Mouse (Mus musculus): ENCODE measurements around the gene Lrrfip1.

The Lrrfip1 gene

GRCm38 (mm10) chr1:90999911-91000601 is 1.5 kb downstream of the Lrrfip1 start:
- DNase-seq: no peak

GRCm38 (mm10) chr1:91001101-91001500 is 2.6 kb downstream of the Lrrfip1 start:
- no peak for DNase-seq

- DNase-seq: no peak
Observed at GRCm38 (mm10) chr1:91001871-91002539, 3.5 kb downstream of the Lrrfip1 start.

GRCm38 (mm10) chr1:91002641-91003040 is 4.1 kb downstream of the Lrrfip1 start:
- DNase-seq: no peak

- no peak for DNase-seq
Observed at GRCm38 (mm10) chr1:91003522-91004253, 5.2 kb downstream of the Lrrfip1 start.

GRCm38 (mm10) chr1:91006037-91006436 is 7.5 kb downstream of the Lrrfip1 start:
- DNase-seq: no peak

- DNase-seq: no peak
Observed at GRCm38 (mm10) chr1:91006708-91007107, 8.2 kb downstream of the Lrrfip1 start.

GRCm38 (mm10) chr1:91008147-91008682 is 9.7 kb downstream of the Lrrfip1 start:
- DNase-seq: no peak

GRCm38 (mm10) chr1:91008746-91009145 is 10.2 kb downstream of the Lrrfip1 start:
- no peak for DNase-seq

GRCm38 (mm10) chr1:91009266-91009665 is 10.7 kb downstream of the Lrrfip1 start:
- DNase-seq: no peak

GRCm38 (mm10) chr1:91010216-91010615 is 11.7 kb downstream of the Lrrfip1 start:
- DNase-seq: no peak

GRCm38 (mm10) chr1:91010716-91011115 is 12.2 kb downstream of the Lrrfip1 start:
- no peak for DNase-seq

GRCm38 (mm10) chr1:91011336-91011735 is 12.8 kb downstream of the Lrrfip1 start:
- DNase-seq: no peak

GRCm38 (mm10) chr1:91013803-91014202 is 15.3 kb downstream of the Lrrfip1 start:
- no peak for DNase-seq

- no peak for DNase-seq
Observed at GRCm38 (mm10) chr1:91015571-91015970, 17.0 kb downstream of the Lrrfip1 start.

- no peak for DNase-seq
Observed at GRCm38 (mm10) chr1:91017111-91017758, 18.7 kb downstream of the Lrrfip1 start.

GRCm38 (mm10) chr1:91019346-91019745 is 20.8 kb downstream of the Lrrfip1 start:
- DNase-seq: no peak

GRCm38 (mm10) chr1:91021304-91021703 is 22.8 kb downstream of the Lrrfip1 start:
- DNase-seq: no peak

GRCm38 (mm10) chr1:91022157-91022895 is 23.8 kb downstream of the Lrrfip1 start:
- no peak for DNase-seq

GRCm38 (mm10) chr1:91023230-91023629 is 24.7 kb downstream of the Lrrfip1 start:
- no peak for DNase-seq

- DNase-seq: no peak
Observed at GRCm38 (mm10) chr1:91023960-91024359, 25.4 kb downstream of the Lrrfip1 start.

GRCm38 (mm10) chr1:91024464-91024863 is 25.9 kb downstream of the Lrrfip1 start:
- no peak for DNase-seq

Measured in cerebellum, adult 9-10 months (tissue).